Mouse (Mus musculus) intestine, embryonic 14.5 days (tissue): ENCODE data around the gene Galnt18. TPM values are rescaled to one million over a fixed set of nuclear protein-coding genes. Genes with fewer than 3 reads are reported as not detected.

Experiments used
- microRNA-seq: library from miRNA; unstranded; fragments of <30 nt; microRNA quantifications from one replicate; pipeline ENCODE4, GENCODE M21; 2016
- polyA plus RNA-seq: library from polyadenylated mRNA; unstranded; fragments of >200 nt; fragmentation: Nextera tagmentation; extraction: Ambion mirVana; gene quantifications from 2 replicates; pipeline ENCODE4 v1.2.1, GENCODE M21; 2014

Galnt18 gene
- polyA plus RNA-seq, 1 experiment from 2014 or later, result 18.8 TPM

Small RNAs within 50 kb of the gene (microRNA-seq; reads per million reads assigned to microRNA genes)
- not detected for gene Gm25787

Other genes starting within 250 kb of the Galnt18 start
- gene Usp47, start 243.5 kb upstream of the Galnt18 start, polyA plus RNA-seq, result 82.1 and 82.6 TPM in 2 replicates